Mouse (Mus musculus): ENCODE measurements at regions not wholly inside any gene's neighbourhood (a gene's known extent, or its start where the extent isn't known, plus 50 kb on each side); places are given as distances from the start of the nearest gene placed in this dataset.

DNA sequence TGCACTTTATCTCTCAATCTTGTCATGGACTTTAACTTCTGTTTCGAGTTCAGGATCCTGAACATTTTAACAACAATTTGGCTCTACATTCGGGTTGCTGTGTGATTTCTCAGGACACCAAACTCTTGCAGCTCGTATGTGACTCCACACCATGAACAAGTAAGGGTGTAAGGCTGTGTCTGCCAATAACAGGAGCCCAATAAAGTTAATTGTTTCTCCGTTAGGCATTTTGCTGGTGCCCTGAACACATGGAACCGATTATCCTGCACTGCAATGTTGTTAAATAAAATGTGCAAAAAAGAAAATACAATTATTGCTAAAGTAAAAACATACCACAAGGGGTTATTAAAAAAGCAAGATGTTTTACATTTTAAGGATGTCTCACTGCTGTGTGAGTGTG is 497.2 kb downstream of the Kcnj2 start:
- intact Hi-C loops (cut with DNase I), result no loop called here

DNA sequence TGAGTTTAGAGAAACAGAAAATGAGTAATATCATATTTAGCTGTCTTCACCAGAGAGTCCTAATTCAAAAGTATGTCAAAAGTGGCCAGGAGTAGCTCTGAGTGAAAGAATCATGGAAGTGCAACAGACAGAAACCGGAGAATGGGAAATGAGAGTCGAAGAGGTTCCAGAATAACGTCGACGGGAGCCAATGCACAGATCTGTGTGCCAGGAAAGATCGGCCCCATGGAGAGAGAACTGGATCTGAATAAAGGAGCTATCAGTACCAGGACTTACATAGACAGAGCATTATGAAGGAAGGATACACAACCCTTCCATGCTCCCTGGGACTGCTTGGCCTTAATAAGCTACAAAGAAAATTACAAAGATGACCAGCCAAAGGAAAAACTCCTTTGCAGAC is 502.1 kb downstream of the Kcnj2 start:
- intact Hi-C loops (cut with DNase I), result no loop called here

GRCm38 (mm10) chr11:111568876-111569275 is 502.9 kb downstream of the Kcnj2 start:
- intact Hi-C loops (cut with DNase I), result no loop called here

DNA sequence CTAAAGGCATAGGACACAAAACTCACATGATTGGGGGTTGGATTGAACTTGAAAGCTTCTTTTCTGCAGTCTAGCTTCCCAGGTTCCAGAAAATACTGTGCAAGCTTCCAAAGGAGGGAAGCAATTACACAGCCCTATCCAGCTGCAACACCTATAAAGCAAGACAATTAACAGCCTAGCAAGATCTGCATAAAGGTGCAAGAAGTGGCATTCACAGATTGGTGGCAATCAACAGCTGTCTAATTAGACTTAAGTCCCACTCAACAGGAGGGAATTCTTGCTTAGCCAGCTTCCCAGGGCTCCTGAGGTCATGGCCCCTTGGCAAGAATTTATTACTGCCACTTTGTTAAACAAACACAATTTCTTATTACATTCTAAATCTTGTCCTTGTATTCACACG is 511.9 kb downstream of the Kcnj2 start:
- intact Hi-C loops (cut with DNase I), result no loop called here

- intact Hi-C loops (cut with DNase I), result no loop called here
These were observed 517.0 kb downstream of the Kcnj2 start for GRCm38 (mm10) chr11:111582980-111583379.

DNA sequence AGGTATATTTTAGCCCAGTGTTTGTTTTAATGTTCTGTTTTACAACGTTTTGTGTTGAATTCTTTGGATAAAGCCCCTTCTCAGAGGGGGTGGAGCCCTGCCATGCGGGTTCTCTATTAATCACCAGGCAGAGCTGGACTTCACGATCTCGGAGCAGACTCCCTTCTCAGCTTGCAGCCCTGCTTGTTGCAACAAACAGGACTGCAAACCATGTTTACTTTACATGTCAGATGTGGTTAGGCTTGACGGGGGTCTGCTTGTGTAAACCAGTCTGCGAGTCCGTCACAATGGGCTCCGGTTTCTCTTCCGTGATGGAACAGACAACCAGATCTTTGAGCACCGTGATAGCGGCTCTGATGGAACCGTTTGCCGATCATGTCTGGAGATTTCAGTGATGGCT is 517.6 kb downstream of the Kcnj2 start:
- intact Hi-C loops (cut with DNase I), result no loop called here

- intact Hi-C loops (cut with DNase I), result no loop called here
These were observed 533.5 kb downstream of the Kcnj2 start for GRCm38 (mm10) chr11:111599456-111599855.

DNA sequence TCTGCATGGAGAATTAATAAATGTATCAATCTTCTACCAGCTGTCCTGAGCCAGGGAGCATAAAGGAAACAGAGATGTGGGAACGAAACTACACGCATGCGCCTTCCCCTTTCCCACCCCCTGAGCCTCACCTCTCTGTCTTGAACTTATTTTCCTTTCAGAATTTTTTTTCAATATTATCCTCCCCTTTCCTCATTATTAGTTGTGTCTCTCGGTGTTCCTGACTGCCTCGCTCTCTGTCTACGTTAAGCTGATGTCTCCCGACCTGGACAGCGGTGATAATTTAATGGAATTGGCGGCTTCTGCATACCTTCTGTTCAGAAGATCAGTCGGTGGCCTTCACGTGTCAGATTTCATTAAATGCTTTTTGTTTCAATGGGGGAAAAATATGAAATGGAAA is 539.2 kb downstream of the Kcnj2 start:
- intact Hi-C loops (cut with DNase I), result no loop called here

DNA sequence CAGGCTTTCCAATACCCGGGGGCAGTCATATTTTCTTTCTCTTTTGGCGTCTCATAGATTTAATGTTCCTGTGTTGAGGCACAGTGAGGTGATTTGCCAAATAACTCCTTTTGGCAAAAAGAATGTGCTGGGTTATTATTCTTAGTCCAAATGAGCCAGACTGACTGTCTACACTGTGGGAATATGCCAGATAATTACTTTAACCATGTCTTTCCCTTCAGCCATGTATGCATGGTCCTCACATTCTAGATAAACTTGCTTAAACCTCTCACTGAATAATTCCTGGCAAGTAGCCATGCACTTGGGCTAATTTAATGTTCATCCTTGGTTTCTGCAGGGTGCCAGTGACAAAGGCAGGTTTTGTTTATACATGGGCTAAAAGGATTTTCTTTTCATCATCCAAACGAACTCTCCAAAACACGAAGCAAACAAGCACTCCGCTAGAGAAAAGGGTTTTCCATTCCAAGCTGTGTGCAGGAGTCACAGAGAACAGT is 544.6 kb downstream of the Kcnj2 start:
- intact Hi-C loops (cut with DNase I), result no loop called here

GRCm38 (mm10) chr11:111643603-111644002 is 577.6 kb downstream of the Kcnj2 start:
- intact Hi-C loops (cut with DNase I), result loop anchor here (2.0 kb wide), 1 partner anchor 31 kb away; no protein-coding TSS in a partner anchor

GRCm38 (mm10) chr11:111652882-111653281 is 586.9 kb downstream of the Kcnj2 start:
- intact Hi-C loops (cut with DNase I), result loop anchor here (2.0 to 10.0 kb wide), 2 partner anchors 450 to 1122 kb away; no protein-coding TSS in a partner anchor

DNA sequence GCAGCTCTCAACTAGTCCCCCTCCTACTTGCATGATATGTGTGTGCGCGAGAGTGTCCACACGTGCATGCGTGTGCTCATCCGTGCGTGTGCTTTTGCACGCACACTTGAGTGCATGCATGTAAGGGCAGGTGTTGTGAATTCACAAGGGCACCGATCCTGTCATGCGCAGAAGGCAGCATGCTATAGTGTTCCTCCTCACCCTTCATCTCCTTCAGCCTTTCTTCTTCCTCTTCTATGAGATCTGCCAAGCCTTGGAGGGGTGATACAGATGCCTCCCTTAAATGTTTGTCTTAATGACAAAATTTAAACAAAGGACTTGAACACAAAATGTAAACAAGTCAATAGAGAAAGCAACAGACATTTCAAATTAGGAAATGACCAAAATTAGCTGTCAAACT is 591.8 kb downstream of the Kcnj2 start:
- intact Hi-C loops (cut with DNase I), result loop anchor here (10.0 kb wide), 1 partner anchor 1117 kb away; no protein-coding TSS in a partner anchor

DNA sequence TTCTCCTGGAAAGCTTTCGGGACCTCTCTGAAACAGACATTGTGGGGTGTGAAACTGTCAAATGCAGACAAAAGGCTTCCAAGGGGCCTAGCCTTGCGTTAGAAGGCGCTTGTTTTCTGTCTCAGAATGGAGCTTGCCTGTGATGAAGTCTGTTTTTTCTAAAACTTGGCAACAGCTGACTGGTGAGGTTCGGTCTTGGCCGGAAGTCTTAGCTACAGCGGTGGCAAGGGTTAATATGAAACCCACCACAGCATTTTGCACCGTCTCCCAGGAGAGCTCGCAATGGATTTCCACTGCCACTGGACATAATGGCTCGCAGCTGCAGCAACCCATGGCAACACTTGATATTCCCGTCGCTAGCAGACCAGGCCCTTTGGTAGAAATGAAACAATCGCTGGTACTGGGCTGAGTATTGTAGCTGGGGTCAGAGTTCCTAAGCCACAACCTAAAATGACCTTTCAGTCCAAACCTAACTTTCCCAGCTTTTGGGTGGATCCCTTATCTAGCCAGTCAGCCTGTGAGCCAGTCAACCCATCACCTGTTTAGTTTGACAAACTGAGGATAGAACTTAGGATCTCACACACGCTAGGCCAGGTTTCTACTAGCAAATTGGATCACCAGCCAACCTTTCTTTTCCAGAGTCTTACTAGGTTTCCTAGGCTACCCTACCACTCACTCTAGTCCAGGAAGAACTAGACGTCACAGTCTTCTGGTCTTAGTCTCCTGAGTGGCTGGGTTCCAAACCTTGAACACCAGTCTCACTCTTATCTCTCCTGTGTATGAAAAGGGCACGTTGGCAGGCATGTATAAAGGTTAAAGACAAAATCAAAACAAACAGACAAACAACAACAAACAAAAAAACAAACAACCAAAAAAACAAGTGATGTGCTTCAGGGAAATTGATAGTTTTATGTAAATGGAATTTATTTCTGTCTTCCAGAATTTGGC is 592.7 kb downstream of the Kcnj2 start:
- intact Hi-C loops (cut with DNase I), result loop anchor here (10.0 kb wide), 1 partner anchor 1116 kb away; no protein-coding TSS in a partner anchor

GRCm38 (mm10) chr11:111663269-111663668 is 597.3 kb downstream of the Kcnj2 start:
- intact Hi-C loops (cut with DNase I), result no loop called here

DNA sequence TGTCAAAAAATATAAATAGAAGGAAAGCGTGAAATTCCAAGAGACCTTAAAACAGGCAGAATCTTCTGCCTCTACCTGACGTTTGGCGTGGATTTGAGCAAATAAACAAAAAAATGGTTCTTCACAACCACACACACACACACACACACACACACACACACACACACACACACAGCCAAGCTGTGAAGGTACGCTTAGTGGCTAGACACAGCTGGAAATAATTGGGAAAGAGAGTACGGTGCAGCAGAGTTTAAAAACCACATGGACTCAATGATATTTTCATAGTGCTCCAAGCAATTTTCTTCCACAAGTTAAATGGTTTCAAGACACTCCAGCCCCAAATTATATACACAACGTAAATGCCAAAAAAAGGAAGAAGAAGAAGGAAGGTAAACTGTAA is 600.4 kb downstream of the Kcnj2 start:
- intact Hi-C loops (cut with DNase I), result no loop called here

GRCm38 (mm10) chr11:111671865-111672264 is 605.9 kb downstream of the Kcnj2 start:
- intact Hi-C loops (cut with DNase I), result no loop called here

GRCm38 (mm10) chr11:111675673-111676072 is 609.7 kb downstream of the Kcnj2 start:
- intact Hi-C loops (cut with DNase I), result loop anchor here (2.0 kb wide), 1 partner anchor 33 kb away; no protein-coding TSS in a partner anchor

DNA sequence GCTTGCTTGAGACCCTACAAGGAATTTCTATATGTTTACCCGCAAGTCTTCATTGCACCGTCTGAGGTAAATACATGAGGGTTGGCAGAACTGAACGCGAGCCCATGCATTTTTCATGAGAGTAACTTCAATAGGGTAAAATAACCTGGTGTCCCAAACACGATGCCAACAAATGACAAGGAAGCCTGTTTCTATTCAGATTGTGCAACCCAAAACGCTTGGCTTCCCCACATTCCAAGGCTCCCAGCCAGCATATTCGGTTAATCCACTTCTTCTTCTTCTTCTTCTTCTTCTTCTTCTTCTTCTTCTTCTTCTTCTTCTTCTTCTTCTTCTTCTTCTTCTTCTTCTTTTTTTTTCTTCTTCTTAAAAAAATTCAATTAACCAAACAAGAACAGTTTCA is 616.4 kb downstream of the Kcnj2 start:
- intact Hi-C loops (cut with DNase I), result no loop called here

- intact Hi-C loops (cut with DNase I), result no loop called here
These were observed 617.9 kb downstream of the Kcnj2 start for GRCm38 (mm10) chr11:111683909-111684308.

DNA sequence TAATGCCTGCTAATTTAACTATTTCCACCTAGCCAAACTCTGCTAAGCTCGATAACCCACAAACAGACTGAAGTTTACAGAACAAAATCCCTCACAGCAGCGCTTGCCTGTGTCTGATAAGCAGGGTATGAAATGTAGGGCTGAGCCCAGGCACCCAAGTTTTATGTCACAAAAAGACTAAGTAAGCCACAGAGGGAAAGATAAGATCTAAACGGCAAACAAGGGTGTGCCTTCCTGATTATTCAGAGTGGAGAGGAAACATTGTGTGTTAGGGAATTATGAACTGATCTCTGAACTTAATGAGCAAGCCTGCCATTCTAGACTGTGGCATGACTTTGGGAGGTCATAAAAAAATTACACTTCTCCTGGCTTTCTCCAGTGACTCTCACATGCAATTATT is 621.8 kb downstream of the Kcnj2 start:
- intact Hi-C loops (cut with DNase I), result no loop called here

GRCm38 (mm10) chr11:111688186-111688860 is 622.4 kb downstream of the Kcnj2 start:
- intact Hi-C loops (cut with DNase I), result no loop called here

GRCm38 (mm10) chr11:111689899-111690298 is 623.9 kb downstream of the Kcnj2 start:
- intact Hi-C loops (cut with DNase I), result no loop called here
